Mouse (Mus musculus): ENCODE data around the gene Eps8. TPM values are rescaled to one million over a fixed set of nuclear protein-coding genes. Genes with fewer than 3 reads are reported as not detected.
A peak's percentile ranks its signal among the peaks of the same experiment; 100 is the strongest.
"Not testable (repeated sequence)": the region's sequence is repeated elsewhere in the genome, so short reads cannot be mapped to it uniquely, and the experiment has no call there.

Eps8 gene
- polyA plus RNA-seq, 1 experiment from 2014 or later, result 11.7 TPM

GRCm38 (mm10) chr6:137496562-137496961 lies 158.1 kb downstream of the Eps8 start:
- WGBS, result 98% methylated on average over 2 of the region's 2 CpGs
- 0 out of 2 replicates have a peak, but pooled peaks have one; percentile 46 for ATAC-seq (ENCODE audit: low FRiP score)
- Histone ChIP-seq H3K4me2 (no peak overlapping the region), H3K4me3 (no peak overlapping the region), H3K27me3 (no peaks in the 10 kb centered on the region), H3K9me3 (no peaks in the 10 kb centered on the region), H3K4me1 (replicated peaks) (no peaks in the 10 kb centered on the region), H3K27ac (no peak overlapping the region), H3K9ac (no peak overlapping the region), H3K36me3 (no peaks in the 10 kb centered on the region)

- H3K36me3 ChIP-seq, result no peaks in the 10 kb centered on the region
- no peaks in the 10 kb centered on the region for H3K4me1 ChIP-seq (replicated peaks)
- H3K4me3 ChIP-seq, result no peak overlapping the region
- H3K27me3 ChIP-seq, result no peaks in the 10 kb centered on the region
- ATAC-seq (ENCODE audit: low FRiP score), result no peak
- H3K9me3 ChIP-seq, result no peaks in the 10 kb centered on the region
- H3K9ac ChIP-seq, result no peak overlapping the region
- 83% methylated on average over 6 of the region's 6 CpGs for WGBS
- H3K27ac ChIP-seq, result no peak overlapping the region
- H3K4me2 ChIP-seq, result no peak overlapping the region
Measured at GRCm38 (mm10) chr6:137495233-137495632, 159.4 kb downstream of the Eps8 start.

GRCm38 (mm10) chr6:137494801-137495200 lies 159.9 kb downstream of the Eps8 start:
- no peak overlapping the region for H3K4me2 ChIP-seq
- no peaks in the 10 kb centered on the region for H3K36me3 ChIP-seq
- H3K27ac ChIP-seq, result no peak overlapping the region
- H3K4me3 ChIP-seq, result no peak overlapping the region
- H3K9me3 ChIP-seq, result no peaks in the 10 kb centered on the region
- H3K4me1 ChIP-seq (replicated peaks), result no peaks in the 10 kb centered on the region
- no peak for ATAC-seq (ENCODE audit: low FRiP score)
- no peak overlapping the region for H3K9ac ChIP-seq
- 55% methylated on average over 1 of the region's 1 CpGs for WGBS
- no peaks in the 10 kb centered on the region for H3K27me3 ChIP-seq

GRCm38 (mm10) chr6:137494136-137494475 lies 160.6 kb downstream of the Eps8 start:
- no peak for ATAC-seq (ENCODE audit: low FRiP score)
- Histone ChIP-seq H3K4me1 (replicated peaks) (no peaks in the 10 kb centered on the region), H3K27ac (no peak overlapping the region), H3K4me2 (no peak overlapping the region), H3K9me3 (no peaks in the 10 kb centered on the region), H3K9ac (no peak overlapping the region), H3K36me3 (no peaks in the 10 kb centered on the region), H3K27me3 (no peaks in the 10 kb centered on the region), H3K4me3 (no peak overlapping the region)

GRCm38 (mm10) chr6:137493211-137494135 lies 161.2 kb downstream of the Eps8 start:
- Histone ChIP-seq H3K9me3 (no peaks in the 10 kb centered on the region), H3K4me1 (replicated peaks) (no peaks in the 10 kb centered on the region), H3K4me3 (no peak overlapping the region), H3K4me2 (no peak overlapping the region), H3K27me3 (no peaks in the 10 kb centered on the region), H3K36me3 (no peaks in the 10 kb centered on the region), H3K27ac (no peak overlapping the region), H3K9ac (no peak overlapping the region)
- 85% methylated on average over 17 of the region's 17 CpGs for WGBS
- ATAC-seq (ENCODE audit: low FRiP score), result no peak

GRCm38 (mm10) chr6:137492582-137492981 lies 162.1 kb downstream of the Eps8 start:
- H3K4me2 ChIP-seq, result no peak overlapping the region
- no peaks in the 10 kb centered on the region for H3K27me3 ChIP-seq
- no peaks in the 10 kb centered on the region for H3K4me1 ChIP-seq (replicated peaks)
- WGBS, result 93% methylated on average over 4 of the region's 4 CpGs
- no peak overlapping the region for H3K4me3 ChIP-seq
- ATAC-seq (ENCODE audit: low FRiP score), result no peak
- H3K9me3 ChIP-seq, result no peaks in the 10 kb centered on the region
- H3K27ac ChIP-seq, result no peak overlapping the region
- H3K9ac ChIP-seq, result no peak overlapping the region
- H3K36me3 ChIP-seq, result no peaks in the 10 kb centered on the region

GRCm38 (mm10) chr6:137491659-137492058 lies 163.0 kb downstream of the Eps8 start:
- Histone ChIP-seq H3K27me3 (no peaks in the 10 kb centered on the region), H3K4me2 (no peak overlapping the region), H3K4me1 (replicated peaks) (no peaks in the 10 kb centered on the region), H3K9ac (no peak overlapping the region), H3K27ac (no peak overlapping the region), H3K9me3 (no peaks in the 10 kb centered on the region), H3K36me3 (no peaks in the 10 kb centered on the region), H3K4me3 (no peak overlapping the region)
- no peak for ATAC-seq (ENCODE audit: low FRiP score)
- WGBS, result 85% methylated on average over 2 of the region's 2 CpGs

- Histone ChIP-seq H3K4me2 (no peak overlapping the region), H3K27me3 (no peaks in the 10 kb centered on the region), H3K4me3 (no peak overlapping the region), H3K4me1 (replicated peaks) (no peaks in the 10 kb centered on the region), H3K27ac (no peak overlapping the region), H3K9me3 (no peaks in the 10 kb centered on the region), H3K36me3 (no peaks in the 10 kb centered on the region), H3K9ac (no peak overlapping the region)
- WGBS, result 91% methylated on average over 14 of the region's 14 CpGs
- no peak for ATAC-seq (ENCODE audit: low FRiP score)
Measured at GRCm38 (mm10) chr6:137490115-137490514, 164.6 kb downstream of the Eps8 start.

GRCm38 (mm10) chr6:137487443-137487842 lies 167.2 kb downstream of the Eps8 start:
- no peak for ATAC-seq (ENCODE audit: low FRiP score)
- Histone ChIP-seq H3K9ac (no peak overlapping the region), H3K27me3 (no peaks in the 10 kb centered on the region), H3K9me3 (no peaks in the 10 kb centered on the region), H3K4me1 (replicated peaks) (no peaks in the 10 kb centered on the region), H3K4me3 (no peak overlapping the region), H3K4me2 (no peak overlapping the region), H3K27ac (no peak overlapping the region), H3K36me3 (no peaks in the 10 kb centered on the region)
- 46% methylated on average over 6 of the region's 6 CpGs for WGBS

- ATAC-seq (ENCODE audit: low FRiP score), result no peak
- Histone ChIP-seq H3K4me3 (no peak overlapping the region), H3K4me2 (no peak overlapping the region), H3K36me3 (peaks cover 11% of the 10 kb centered on the region; the same call in 1 of the 2 replicates), H3K4me1 (replicated peaks) (no peaks in the 10 kb centered on the region), H3K9ac (no peak overlapping the region), H3K9me3 (no peaks in the 10 kb centered on the region), H3K27ac (no peak overlapping the region), H3K27me3 (no peaks in the 10 kb centered on the region)
- 71% methylated on average over 7 of the region's 7 CpGs for whole genome bisulfite sequencing
Measured at GRCm38 (mm10) chr6:137482891-137483290, 171.8 kb downstream of the Eps8 start.

- not testable (repeated sequence) for H3K27ac ChIP-seq; H3K9me3 ChIP-seq; H3K27me3 ChIP-seq; H3K9ac ChIP-seq; ATAC-seq (ENCODE audit: low FRiP score); H3K4me3 ChIP-seq; H3K4me2 ChIP-seq
- H3K4me1 ChIP-seq (replicated peaks), result peaks cover 14% of the 10 kb centered on the region
- WGBS, result 95% methylated on average over 5 of the region's 5 CpGs
- peaks cover 13% of the 10 kb centered on the region for H3K36me3 ChIP-seq
Measured at GRCm38 (mm10) chr6:137475695-137476094, 179.0 kb downstream of the Eps8 start.

- Histone ChIP-seq H3K36me3 (peaks cover 7% of the 10 kb centered on the region), H3K27ac (no peak overlapping the region), H3K4me2 (no peak overlapping the region), H3K4me3 (no peak overlapping the region), H3K4me1 (replicated peaks) (peaks cover 19% of the 10 kb centered on the region), H3K9ac (no peak overlapping the region), H3K27me3 (no peaks in the 10 kb centered on the region), H3K9me3 (no peaks in the 10 kb centered on the region)
- ATAC-seq (ENCODE audit: low FRiP score), result no peak
- 78% methylated on average over 1 of the region's 1 CpGs for WGBS
Measured at GRCm38 (mm10) chr6:137473433-137473832, 181.2 kb downstream of the Eps8 start.

GRCm38 (mm10) chr6:137472129-137472528 lies 182.5 kb downstream of the Eps8 start:
- Histone ChIP-seq H3K4me2 (no peak overlapping the region), H3K4me3 (no peak overlapping the region), H3K27me3 (no peaks in the 10 kb centered on the region), H3K9me3 (no peaks in the 10 kb centered on the region), H3K4me1 (replicated peaks) (peaks cover 19% of the 10 kb centered on the region), H3K36me3 (peaks cover 7% of the 10 kb centered on the region), H3K27ac (peak overlapping the region; percentile 4; the same call in 1 of the 2 replicates), H3K9ac (no peak overlapping the region)
- peak; percentile 60; the same call in 1 of the 2 replicates for ATAC-seq (ENCODE audit: low FRiP score)
- WGBS, result 51% methylated on average over 9 of the region's 9 CpGs
